Mouse (Mus musculus) right cerebral cortex, postnatal 4 days (tissue): Measurements from ENCODE around the gene Mgll.

ENCODE experiments used
- DNase-seq: peaks from one replicate; pipeline ENCODE4 v3.0.0-alpha.2; 2022

The Mgll gene

GRCm38 (mm10) chr6:88833340-88834140, 109.3 kb downstream of the Mgll start:
- no peak for DNase-seq

DNA sequence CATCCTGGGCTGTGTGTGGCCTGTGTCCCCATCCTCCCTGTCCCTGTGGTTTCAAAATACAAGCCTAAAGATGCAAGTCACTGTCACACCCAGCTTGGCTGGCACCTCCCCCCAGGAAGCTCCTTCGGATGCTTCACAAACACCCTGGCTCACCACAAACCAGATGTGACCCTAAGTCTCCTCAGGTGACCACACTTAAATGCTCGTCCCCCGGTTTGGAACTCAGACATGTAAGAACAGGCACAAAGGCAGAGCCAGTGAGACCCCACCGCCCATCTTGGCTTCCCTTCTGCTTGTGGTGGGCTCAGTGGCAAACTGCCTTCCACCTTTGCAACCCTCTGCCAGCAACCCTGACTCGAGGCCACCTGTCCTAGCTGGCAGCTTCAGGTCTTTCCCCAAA, 110.8 kb downstream of the Mgll start:
- DNase-seq, result no peak

- DNase-seq, result no peak
Observed at GRCm38 (mm10) chr6:88836178-88836819, 112.1 kb downstream of the Mgll start.

GRCm38 (mm10) chr6:88837999-88838398, 113.8 kb downstream of the Mgll start:
- DNase-seq, result no peak

DNA sequence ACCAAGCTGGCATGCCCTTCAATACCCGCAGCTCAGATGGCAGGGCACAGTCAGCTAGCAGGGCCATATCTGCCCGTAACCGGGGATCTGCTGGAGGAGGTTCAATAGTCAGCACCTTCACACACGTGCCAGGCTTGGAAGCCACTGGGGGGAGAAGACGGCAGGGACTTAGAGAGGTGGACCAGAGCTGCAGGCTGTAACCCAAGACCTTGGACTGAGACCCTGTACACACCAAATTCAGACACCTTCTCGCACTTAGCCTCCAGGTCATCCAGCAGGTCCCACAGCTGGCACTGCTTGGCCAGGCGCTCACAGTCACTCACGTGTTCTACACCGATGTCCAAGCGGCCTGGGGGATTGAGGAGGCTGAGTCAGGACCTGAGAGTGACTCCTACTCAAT, 114.4 kb downstream of the Mgll start:
- no peak for DNase-seq

DNA sequence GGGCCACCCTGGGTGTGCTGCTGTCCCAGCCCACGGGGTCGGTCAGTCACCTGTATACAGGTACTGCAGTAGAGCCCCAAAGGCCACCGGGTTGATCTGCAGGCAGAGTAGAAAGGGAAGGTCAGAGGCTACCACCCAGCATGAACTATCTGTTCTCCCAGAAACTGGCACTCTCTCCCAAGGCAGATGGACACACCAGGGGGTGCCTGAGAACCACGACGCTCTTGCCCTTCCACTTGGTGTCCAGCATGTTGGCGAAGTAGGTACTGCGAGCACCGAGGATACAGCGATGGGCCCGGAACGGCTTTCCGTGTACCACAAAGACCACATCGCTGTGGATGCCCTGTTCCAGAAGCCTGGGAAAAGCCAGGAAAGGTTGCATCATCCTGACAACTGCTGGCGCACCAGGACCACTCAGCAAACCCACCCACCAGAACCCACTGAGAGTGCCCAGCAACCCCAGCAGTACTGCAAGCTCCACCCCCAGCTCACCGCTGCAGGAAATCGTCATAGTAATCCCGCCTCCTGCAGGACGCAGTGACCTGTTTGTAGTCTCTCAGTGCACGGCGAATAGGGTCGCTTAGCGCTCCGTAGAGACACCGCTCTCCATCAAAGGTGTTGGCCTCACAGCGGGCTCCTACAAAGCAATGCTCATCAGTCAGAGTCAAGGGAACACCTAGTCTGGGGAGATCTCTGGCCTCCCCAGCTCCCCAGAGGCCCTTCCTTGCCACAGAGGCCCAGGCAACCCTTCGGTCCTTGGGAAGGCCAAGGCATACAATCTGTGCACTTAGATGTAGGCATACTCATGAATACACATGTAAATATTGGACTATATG, 115.1 kb downstream of the Mgll start:
- DNase-seq, result no peak

DNA sequence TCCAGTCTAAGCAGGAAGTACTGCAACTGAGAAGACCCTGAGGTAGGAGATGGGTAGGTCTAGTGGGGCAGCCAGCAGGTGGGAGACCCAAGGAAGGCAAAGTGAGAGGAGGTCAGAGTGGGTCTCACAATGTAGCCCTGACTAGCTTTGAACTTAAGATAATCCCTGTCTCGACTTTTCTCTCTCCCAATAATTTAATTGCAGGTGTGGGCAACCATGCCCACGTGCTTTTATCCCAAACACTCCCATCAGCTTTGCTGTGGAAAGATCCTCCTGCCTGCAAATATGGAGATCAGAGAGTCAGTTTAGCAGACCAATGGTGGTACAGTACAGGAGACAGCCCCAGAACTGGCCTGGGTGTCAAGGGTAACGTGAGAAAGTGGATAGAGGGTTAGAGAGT, 116.0 kb downstream of the Mgll start:
- DNase-seq, result no peak

DNA sequence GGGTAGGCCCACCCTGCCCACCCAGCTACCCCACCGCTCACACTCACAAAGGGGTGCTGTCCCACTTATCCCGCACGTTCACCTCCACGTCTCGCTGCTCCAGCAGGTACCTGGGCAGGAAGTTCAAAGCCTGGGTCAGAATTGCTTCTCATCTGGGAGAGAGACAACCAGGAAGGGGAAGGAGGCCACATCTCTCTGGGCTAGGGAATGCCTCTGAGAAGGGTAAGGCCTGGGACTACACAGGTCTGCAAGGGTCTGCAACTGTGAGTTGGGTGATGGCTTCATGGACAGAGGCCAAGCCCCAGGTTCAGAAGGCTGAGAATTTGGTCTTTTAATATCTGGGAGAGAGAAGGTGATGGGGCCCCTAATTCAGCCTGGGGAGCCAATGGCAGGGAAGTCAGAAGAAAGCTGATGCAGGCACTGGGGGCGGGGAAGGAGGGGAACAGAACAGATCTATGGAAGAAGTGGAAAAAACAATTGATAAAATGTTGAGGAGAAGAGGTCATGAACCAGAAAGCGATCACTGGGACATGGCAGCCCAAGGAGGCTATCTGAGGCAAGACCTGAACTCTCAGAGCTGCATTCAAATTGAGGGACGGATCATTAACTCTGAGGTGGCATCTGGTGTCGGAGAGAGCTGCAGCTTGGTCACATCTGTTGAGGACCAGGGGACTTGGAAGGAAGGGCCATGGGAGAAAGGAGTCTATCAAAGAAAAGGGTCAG, 116.7 kb downstream of the Mgll start:
- DNase-seq, result no peak

GRCm38 (mm10) chr6:88841514-88841780, 117.2 kb downstream of the Mgll start:
- no peak for DNase-seq

DNA sequence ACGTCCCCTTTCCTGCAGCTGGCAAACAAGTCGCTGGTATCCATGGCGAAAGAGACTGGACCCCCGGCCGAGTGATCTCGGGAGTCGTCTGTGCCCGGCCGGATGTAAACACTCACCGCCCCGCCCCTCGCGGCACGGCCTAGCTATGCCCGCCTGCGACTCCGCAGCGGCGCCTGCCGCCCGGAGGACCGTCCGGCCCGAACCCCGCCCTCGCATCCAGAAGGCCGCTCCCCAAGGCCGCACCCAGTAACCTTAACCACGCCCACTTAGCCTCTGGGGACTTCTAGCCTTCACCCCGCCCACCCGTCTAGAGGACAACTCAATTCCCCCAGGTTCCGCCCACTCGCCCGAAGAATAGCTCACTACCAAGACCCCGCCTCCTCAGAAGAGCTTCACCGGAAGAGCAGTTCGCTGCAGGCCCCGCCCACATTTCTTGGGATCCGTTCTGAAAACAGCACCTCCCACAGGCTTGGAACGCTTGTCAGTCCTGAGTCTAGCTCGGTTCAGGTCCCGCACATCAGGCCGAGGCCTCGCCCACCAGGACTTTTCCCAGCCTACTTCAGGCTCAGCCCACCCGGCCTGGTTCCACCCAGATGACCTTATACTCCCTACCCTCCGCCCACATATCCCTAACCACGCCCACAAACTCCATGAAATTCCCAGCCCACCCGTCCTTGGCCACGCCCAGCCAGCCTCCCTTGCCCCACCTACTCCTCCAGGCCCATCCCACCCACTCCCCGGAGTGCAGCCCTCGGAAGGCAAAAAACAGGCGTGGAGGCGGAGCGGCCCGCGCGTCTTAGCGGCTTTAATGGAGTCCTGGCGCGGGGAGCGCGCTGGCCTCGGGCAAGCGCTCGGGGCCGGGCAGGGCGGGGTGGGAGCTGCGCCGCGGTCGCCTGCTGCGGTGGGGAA, 117.8 kb downstream of the Mgll start, which contains the start of gene Abtb1:
Gene Abtb1 (minus strand): TSS at position 204 of the 909 bp plus-strand sequence.
- peak; percentile 94 for DNase-seq

DNA sequence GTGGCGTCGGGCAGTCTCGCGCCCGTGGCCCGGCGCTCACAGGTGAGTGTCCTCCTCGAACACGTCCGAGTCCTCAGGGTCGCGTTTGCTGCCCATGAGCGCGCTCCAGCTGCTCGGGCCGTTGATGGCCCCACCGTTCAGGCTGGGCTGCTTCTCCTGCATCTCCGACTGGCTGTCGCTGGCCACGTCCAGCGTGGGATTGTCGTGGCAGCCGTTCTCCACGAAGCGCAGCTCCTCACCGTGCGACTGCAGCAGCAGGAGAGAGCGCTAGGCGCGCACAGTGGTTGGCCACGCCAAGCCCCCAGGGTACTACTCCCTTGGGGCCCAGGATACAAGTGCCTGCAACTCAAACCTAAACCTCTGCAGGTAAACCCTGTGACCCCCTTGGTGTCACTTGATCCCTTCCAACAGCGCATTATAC, 118.5 kb downstream of the Mgll start:
- peak; percentile 63 for DNase-seq

GRCm38 (mm10) chr6:88843241-88843640, 119.0 kb downstream of the Mgll start:
- DNase-seq, result no peak

DNA sequence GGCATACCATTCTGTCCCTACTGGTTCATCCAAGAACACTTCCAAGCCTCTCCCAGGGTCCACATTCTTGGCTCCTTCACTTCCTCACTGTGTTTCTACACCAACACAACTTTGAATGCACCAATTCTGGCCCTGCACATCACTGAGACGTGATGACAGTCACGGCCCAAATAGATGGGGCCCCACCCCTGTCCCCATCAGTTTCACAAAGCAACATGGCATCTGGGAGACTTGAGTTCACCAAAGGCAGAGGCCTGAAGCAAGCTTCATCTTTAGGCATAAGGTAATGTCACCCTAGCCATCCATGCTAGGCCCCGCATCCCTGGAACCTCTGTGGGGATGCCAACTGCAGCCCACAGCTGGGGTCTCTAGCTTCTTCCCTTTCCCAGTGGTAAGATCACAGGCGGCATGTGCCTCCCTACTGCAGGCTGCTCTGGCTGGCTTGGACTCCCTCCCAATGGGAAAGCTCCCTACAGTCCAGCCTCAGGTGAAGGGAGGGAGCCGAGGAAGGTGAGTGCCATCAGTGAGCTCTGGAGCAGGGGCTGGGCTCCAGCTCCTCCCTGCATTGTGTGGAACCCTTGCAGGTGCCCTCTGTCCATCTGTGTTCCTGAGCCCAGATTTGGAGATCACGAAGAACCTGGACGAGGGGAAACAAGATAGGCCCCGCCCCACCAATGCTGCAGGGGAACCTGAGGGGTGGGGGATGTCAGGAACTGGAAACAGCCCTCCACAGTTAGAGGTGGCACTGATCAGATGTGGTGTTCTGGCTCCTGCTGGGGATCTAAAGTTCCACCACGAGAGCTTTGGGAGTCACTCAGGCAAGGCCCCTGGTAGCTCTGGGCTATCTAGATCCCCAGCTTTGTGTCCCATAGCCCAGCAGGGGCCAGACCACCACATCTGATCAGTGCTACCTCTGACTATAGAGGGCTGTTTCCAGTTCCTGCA, 119.8 kb downstream of the Mgll start:
- DNase-seq, result no peak

- no peak for DNase-seq
Observed at GRCm38 (mm10) chr6:88844901-88845565, 120.8 kb downstream of the Mgll start.

GRCm38 (mm10) chr6:88847571-88847970, 123.4 kb downstream of the Mgll start:
- DNase-seq, result no peak

DNA sequence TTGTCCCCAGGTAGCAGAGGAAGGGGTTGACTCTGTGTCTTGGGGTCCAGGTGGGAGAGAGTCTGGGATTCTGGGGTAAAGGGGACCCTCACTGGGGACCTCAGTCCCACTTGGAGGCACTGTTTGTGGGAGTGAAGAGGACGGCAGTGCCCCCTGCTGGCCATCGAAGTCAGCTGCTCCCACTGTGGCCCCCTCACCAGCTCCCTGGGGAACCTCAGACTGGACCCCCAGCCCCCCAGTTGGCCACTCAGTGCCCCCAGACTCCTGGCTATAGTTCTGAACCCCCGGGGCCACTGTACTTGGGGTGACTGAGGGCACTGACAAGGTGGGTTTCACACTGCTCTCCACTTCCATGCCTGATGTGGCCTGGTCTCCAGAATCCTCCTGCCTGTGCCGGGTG, 125.1 kb downstream of the Mgll start:
- DNase-seq, result no peak

- no peak for DNase-seq
Observed at GRCm38 (mm10) chr6:88850034-88850433, 125.8 kb downstream of the Mgll start.

DNA sequence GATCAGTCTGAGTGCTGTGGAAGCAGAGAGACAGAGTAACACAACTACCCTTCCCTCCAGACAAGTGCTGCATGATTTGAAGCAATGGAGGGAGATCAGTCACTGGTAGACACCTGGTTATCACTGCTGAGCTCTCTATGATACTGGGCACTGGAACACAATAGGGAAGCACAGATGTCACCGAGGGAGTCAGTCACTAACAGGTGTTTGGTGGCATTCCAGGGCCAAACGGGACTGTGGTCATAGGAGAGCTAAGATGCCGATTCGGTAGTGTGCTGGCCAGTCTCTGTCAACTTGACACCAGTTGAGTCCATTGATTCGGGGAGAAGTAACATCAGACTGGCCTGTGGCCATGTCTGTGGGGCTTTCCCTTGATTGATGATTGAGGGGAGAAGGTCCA, 130.3 kb downstream of the Mgll start:
- DNase-seq, result no peak

DNA sequence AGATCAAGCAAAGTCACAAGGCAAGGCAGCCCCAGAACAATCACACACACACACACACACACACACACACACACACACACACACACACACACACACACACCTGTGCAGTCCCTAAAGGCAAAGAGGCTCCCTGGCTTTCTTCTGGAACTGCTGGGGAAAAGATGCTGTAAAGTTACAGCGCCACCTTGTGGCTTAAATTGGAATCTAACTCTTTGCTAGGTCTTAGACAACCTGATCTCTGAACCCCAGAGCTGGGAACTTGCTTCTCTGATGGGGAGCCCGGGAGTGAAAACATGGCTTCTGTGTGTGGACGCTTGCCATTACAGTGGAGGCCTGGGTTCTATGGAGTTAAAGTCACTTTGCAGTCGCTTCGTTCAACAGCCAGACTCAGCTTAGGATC, 131.4 kb downstream of the Mgll start:
- DNase-seq, result peak; percentile 61

DNA sequence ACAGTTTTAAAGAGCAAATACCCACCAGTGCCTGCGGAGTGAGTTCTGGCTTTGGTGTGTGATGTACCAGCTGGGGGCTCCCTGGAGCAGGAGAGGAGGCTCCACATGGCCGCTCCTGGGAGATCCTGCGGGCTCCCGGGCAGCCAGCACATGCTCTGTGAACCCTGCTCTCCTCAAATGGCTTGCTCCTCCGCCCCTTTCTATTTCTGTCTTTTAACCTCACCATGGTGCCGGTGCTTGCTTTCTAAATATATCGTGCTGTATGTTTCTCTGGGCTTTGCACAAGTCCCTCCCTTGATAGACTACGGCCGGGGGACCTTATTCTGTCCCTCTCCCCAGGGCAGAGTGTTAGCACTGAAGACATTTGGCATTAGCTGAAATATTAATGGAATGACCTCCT, 133.0 kb downstream of the Mgll start:
- DNase-seq, result no peak
